ENCODE assay signal across 7 mouse cellular contexts in genomic region chr10:80432387-80432785, GRCm38 (mm10). TPM values are rescaled to one million over a fixed set of nuclear protein-coding genes. Genes with fewer than 3 reads are reported as not detected.
DNase-seq lines count a peak whose midpoint lies in the region; ATAC-seq lines count a peak whose summit lies in the region.

No protein-coding gene starts in this region.

- 3% methylated on average over 4 of the region's 4 CpGs for WGBS in forebrain, embryonic 13.5 days
- WGBS in limb, embryonic 15.5 days = under 1% methylated on average over 4 of the region's 4 CpGs
- under 1% methylated on average over 4 of the region's 4 CpGs for WGBS in stomach, embryonic 16.5 days

- peak overlapping the region; percentile 96 for H3K4me3 ChIP-seq in megakaryocyte, embryonic 14.5 days (replicated peaks)
- H3K4me3 ChIP-seq in forebrain, embryonic 13.5 days = peak overlapping the region; percentile 93
- H3K4me3 ChIP-seq in limb, embryonic 15.5 days = peak overlapping the region; percentile 96
- peak overlapping the region; percentile 97 for H3K4me3 ChIP-seq in stomach, embryonic 16.5 days (replicated peaks; ENCODE audit: low read length)

- no peak for ATAC-seq in megakaryocyte, adult 5-6 weeks (ENCODE audit: poor library complexity, severe bottlenecking)
- ATAC-seq in forebrain, embryonic 13.5 days = no peak
- ATAC-seq in limb, embryonic 15.5 days (ENCODE audit: insufficient number of reproducible peaks, low FRiP score, low TSS enrichment, low read depth) = no peak
- ATAC-seq in stomach, embryonic 16.5 days (ENCODE audit: insufficient read depth, low FRiP score) = no peak

- peak overlapping the region; percentile 95 for H3K27ac ChIP-seq in forebrain, embryonic 13.5 days
- H3K27ac ChIP-seq in limb, embryonic 15.5 days = peak overlapping the region; percentile 94
- peak overlapping the region; percentile 90 for H3K27ac ChIP-seq in stomach, embryonic 16.5 days (ENCODE audit: low read length)

- H3K9me3 ChIP-seq in megakaryocyte, embryonic 14.5 days = no peaks in the 10 kb centered on the region
- no peaks in the 10 kb centered on the region for H3K9me3 ChIP-seq in forebrain, embryonic 13.5 days (replicated peaks)
- H3K9me3 ChIP-seq in limb, embryonic 15.5 days = no peaks in the 10 kb centered on the region
- H3K9me3 ChIP-seq in stomach, embryonic 16.5 days (replicated peaks; ENCODE audit: control insufficient read depth, low read length) = no peaks in the 10 kb centered on the region

- DNase-seq in spleen, adult 12 weeks (ENCODE audit: low spot score) = no peak
- no peak for DNase-seq in urinary bladder, postnatal 10 days (ENCODE audit: low spot score)

- H3K4me1 ChIP-seq in megakaryocyte, embryonic 14.5 days = peaks cover 56% of the 10 kb centered on the region
- H3K4me1 ChIP-seq in forebrain, embryonic 13.5 days = peaks cover 38% of the 10 kb centered on the region
- H3K4me1 ChIP-seq in limb, embryonic 15.5 days = peaks cover 38% of the 10 kb centered on the region
- H3K4me1 ChIP-seq in stomach, embryonic 16.5 days (ENCODE audit: control insufficient read depth, insufficient read depth, low read length) = peaks cover 33% of the 10 kb centered on the region

- peak overlapping the region; percentile 77 for H3K4me2 ChIP-seq in forebrain, embryonic 13.5 days
- H3K4me2 ChIP-seq in limb, embryonic 15.5 days = peak overlapping the region; percentile 65
- peak overlapping the region; percentile 96 for H3K4me2 ChIP-seq in stomach, embryonic 16.5 days (ENCODE audit: low read depth, low read length)

- H3K9ac ChIP-seq in forebrain, embryonic 13.5 days = peak overlapping the region; percentile 99
- H3K9ac ChIP-seq in limb, embryonic 15.5 days = peak overlapping the region; percentile 99
- H3K9ac ChIP-seq in stomach, embryonic 16.5 days (ENCODE audit: low read length) = peak overlapping the region; percentile 99

- no peaks in the 10 kb centered on the region for H3K27me3 ChIP-seq in megakaryocyte, embryonic 14.5 days (replicated peaks)
- no peaks in the 10 kb centered on the region for H3K27me3 ChIP-seq in forebrain, embryonic 13.5 days
- H3K27me3 ChIP-seq in limb, embryonic 15.5 days = no peaks in the 10 kb centered on the region
- H3K27me3 ChIP-seq in stomach, embryonic 16.5 days (ENCODE audit: control insufficient read depth, insufficient read depth, low read length) = no peaks in the 10 kb centered on the region

- H3K36me3 ChIP-seq in megakaryocyte, embryonic 14.5 days (replicated peaks; ENCODE audit: low read length) = peaks cover 37% of the 10 kb centered on the region
- H3K36me3 ChIP-seq in forebrain, embryonic 13.5 days (ENCODE audit: poor library complexity, severe bottlenecking) = peaks cover 36% of the 10 kb centered on the region
- peaks cover 39% of the 10 kb centered on the region for H3K36me3 ChIP-seq in limb, embryonic 15.5 days
- H3K36me3 ChIP-seq in stomach, embryonic 16.5 days (ENCODE audit: control insufficient read depth, insufficient read depth, low read length) = peaks cover 23% of the 10 kb centered on the region

RNA-seq across cellular contexts. Expression of gene Tcf3, which starts 1.1 kb away (rescaled TPM):
- 168 and 304 TPM in 2 replicates for polyA plus RNA-seq in megakaryocyte, embryonic 14.5 days (2012; ENCODE audit: insufficient read depth, low replicate concordance)
- total RNA-seq in megakaryocyte, adult 5-6 weeks (2015) = 17.2 and 20.3 TPM in 2 replicates
- 22.4 and 24.2 TPM in 2 replicates for total RNA-seq in megakaryocyte, adult 5-6 weeks (2017)
- 112 and 119 TPM in 2 replicates for polyA plus RNA-seq in forebrain, embryonic 13.5 days (2015; fragmentation: Nextera tagmentation; extraction: Ambion mirVana)
- polyA plus RNA-seq in limb, embryonic 15.5 days (2015; fragmentation: Nextera tagmentation; extraction: Ambion mirVana) = 94.8 and 110 TPM in 2 replicates
- polyA plus RNA-seq in stomach, embryonic 16.5 days (2015; fragmentation: Nextera tagmentation; extraction: Ambion mirVana) = 46.1 and 57.9 TPM in 2 replicates

RNA-seq across cellular contexts. Expression of gene Uqcr11, which starts 25.8 kb away (rescaled TPM):
- polyA plus RNA-seq in megakaryocyte, embryonic 14.5 days (2012; ENCODE audit: insufficient read depth, low replicate concordance) = 441 and 1,591 TPM in 2 replicates
- 107 and 108 TPM in 2 replicates for total RNA-seq in megakaryocyte, adult 5-6 weeks (2015)
- total RNA-seq in megakaryocyte, adult 5-6 weeks (2017) = 122 and 129 TPM in 2 replicates
- 593 and 623 TPM in 2 replicates for polyA plus RNA-seq in forebrain, embryonic 13.5 days (2015; fragmentation: Nextera tagmentation; extraction: Ambion mirVana)
- polyA plus RNA-seq in limb, embryonic 15.5 days (2015; fragmentation: Nextera tagmentation; extraction: Ambion mirVana) = 562 and 570 TPM in 2 replicates
- polyA plus RNA-seq in stomach, embryonic 16.5 days (2015; fragmentation: Nextera tagmentation; extraction: Ambion mirVana) = 669 and 707 TPM in 2 replicates

RNA-seq across cellular contexts. Expression of gene Mbd3, which starts 33.0 kb away (rescaled TPM):
- 199 and 247 TPM in 2 replicates for polyA plus RNA-seq in megakaryocyte, embryonic 14.5 days (2012; ENCODE audit: insufficient read depth, low replicate concordance)
- 38.8 and 40.6 TPM in 2 replicates for total RNA-seq in megakaryocyte, adult 5-6 weeks (2015)
- 39.8 and 40.0 TPM in 2 replicates for total RNA-seq in megakaryocyte, adult 5-6 weeks (2017)
- 304 and 319 TPM in 2 replicates for polyA plus RNA-seq in forebrain, embryonic 13.5 days (2015; fragmentation: Nextera tagmentation; extraction: Ambion mirVana)
- polyA plus RNA-seq in limb, embryonic 15.5 days (2015; fragmentation: Nextera tagmentation; extraction: Ambion mirVana) = 218 and 219 TPM in 2 replicates
- polyA plus RNA-seq in stomach, embryonic 16.5 days (2015; fragmentation: Nextera tagmentation; extraction: Ambion mirVana) = 131 and 139 TPM in 2 replicates

RNA-seq across cellular contexts. Expression of gene Mex3d, which starts 44.9 kb away (rescaled TPM):
- 17.2 and 29.0 TPM in 2 replicates for polyA plus RNA-seq in megakaryocyte, embryonic 14.5 days (2012; ENCODE audit: insufficient read depth, low replicate concordance)
- 2.4 and 2.6 TPM in 2 replicates for total RNA-seq in megakaryocyte, adult 5-6 weeks (2015)
- 2.6 and 5.0 TPM in 2 replicates for total RNA-seq in megakaryocyte, adult 5-6 weeks (2017)
- polyA plus RNA-seq in forebrain, embryonic 13.5 days (2015; fragmentation: Nextera tagmentation; extraction: Ambion mirVana) = 15.5 and 16.6 TPM in 2 replicates
- polyA plus RNA-seq in limb, embryonic 15.5 days (2015; fragmentation: Nextera tagmentation; extraction: Ambion mirVana) = 6.1 and 6.8 TPM in 2 replicates
- polyA plus RNA-seq in stomach, embryonic 16.5 days (2015; fragmentation: Nextera tagmentation; extraction: Ambion mirVana) = 3.0 and 4.1 TPM in 2 replicates
